Mouse (Mus musculus) central nervous system, embryonic 14 days (tissue): ENCODE measurements around the gene Cyp2d34. TPM values are rescaled to one million over a fixed set of nuclear protein-coding genes. Genes with fewer than 3 reads are reported as not detected.

Source experiments
- polyA plus RNA-seq: library from polyadenylated mRNA; depleted of rRNA; stranded (reverse); fragments of >200 nt; gene quantifications from 2 replicates; pipeline ENCODE4 v1.2.3, GENCODE M21; 2012; rRNA removed

Cyp2d34 gene
- polyA plus RNA-seq: not detected in 2 replicates

GRCm38 (mm10) chr15:82620531-82621202, at the start of gene Cyp2d34:
Gene Cyp2d34 (minus strand): TSS chr15:82620946.

Other genes with a start within 250 kb of the Cyp2d34 start
- gene Cyp2d22, start 240.7 kb downstream of the Cyp2d34 start, polyA plus RNA-seq: 6.6 and 12.4 TPM in 2 replicates
- gene Cyp2d11, start 226.9 kb downstream of the Cyp2d34 start, polyA plus RNA-seq: not detected in 2 replicates
- gene Cyp2d10, start 213.8 kb downstream of the Cyp2d34 start, polyA plus RNA-seq: not detected in 2 replicates
- 0.08 TPM in 1 of 2 replicates, not detected in the other for gene Cyp2d9, start 187.5 kb downstream of the Cyp2d34 start, polyA plus RNA-seq
- gene Cyp2d12, start 65.9 kb downstream of the Cyp2d34 start, polyA plus RNA-seq: not detected in 2 replicates
- 0.08 and 0.14 TPM in 2 replicates for gene Cyp2d40, start 143.2 kb upstream of the Cyp2d34 start, polyA plus RNA-seq
- 0.19 and 0.34 TPM in 2 replicates for gene Cyp2d26, start 173.3 kb upstream of the Cyp2d34 start, polyA plus RNA-seq